Mouse (Mus musculus) ES-E14 (cell line): ENCODE results near the gene Slc15a4.

Experiments
- CHD2 ChIP-seq: IDR thresholded peaks from 2 replicates; pipeline ENCODE4 v1.6.1; 2014; ENCODE audit warnings: mild to moderate bottlenecking, low read depth, low read length, inconsistent platforms
- HCFC1 ChIP-seq: IDR thresholded peaks from 2 replicates; pipeline ENCODE4 v1.6.1; 2012; ENCODE audit warnings: low read length, inconsistent platforms, borderline replicate concordance; ENCODE audit not compliant: insufficient read depth
- MAFK ChIP-seq: IDR thresholded peaks from 2 replicates; pipeline ENCODE4 v1.6.1; 2014; ENCODE audit warnings: mild to moderate bottlenecking, low read depth, low read length, inconsistent platforms; ENCODE audit not compliant: insufficient read depth
- ZC3H11A ChIP-seq: IDR thresholded peaks from 2 replicates; pipeline ENCODE4 v1.6.1; 2012; ENCODE audit warnings: low read depth, mild to moderate bottlenecking, inconsistent platforms, low read length, borderline replicate concordance
- ZNF384 ChIP-seq: IDR thresholded peaks from 2 replicates; pipeline ENCODE4 v1.6.1; 2012; ENCODE audit warnings: low read depth, low read length, inconsistent platforms

DNA sequence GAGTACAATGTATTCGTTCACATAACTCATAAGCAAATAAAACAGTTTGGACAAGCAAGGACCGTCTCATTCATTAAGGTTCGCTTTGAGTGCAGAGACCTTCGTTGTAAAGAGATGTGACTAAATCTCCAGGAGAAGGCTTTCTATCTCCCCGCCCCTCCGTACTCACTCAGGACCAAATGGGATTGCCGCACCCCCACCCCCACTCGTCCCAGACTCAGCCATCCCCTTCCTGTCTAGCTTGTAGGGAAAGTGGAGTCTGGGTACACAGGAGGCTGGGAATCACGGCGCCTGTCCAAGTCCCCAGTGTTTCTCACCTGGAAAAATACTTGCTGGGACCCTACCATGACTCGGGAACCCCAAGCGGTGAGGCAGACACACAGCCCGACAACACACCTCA is 6.9 kb upstream of the Slc15a4 start:
- TF ChIP-seq HCFC1: no peak
- TF ChIP-seq MAFK: no peak
- no peak for TF ChIP-seq ZC3H11A
- no peak for TF ChIP-seq CHD2
- no peak for TF ChIP-seq ZNF384
